Mouse (Mus musculus): ENCODE measurements around the gene Adgrb2. TPM values are rescaled to one million over a fixed set of nuclear protein-coding genes. Genes with fewer than 3 reads are reported as not detected.

Gene Adgrb2
- polyA plus RNA-seq, 1 experiment from 2014 or later = not detected

DNA sequence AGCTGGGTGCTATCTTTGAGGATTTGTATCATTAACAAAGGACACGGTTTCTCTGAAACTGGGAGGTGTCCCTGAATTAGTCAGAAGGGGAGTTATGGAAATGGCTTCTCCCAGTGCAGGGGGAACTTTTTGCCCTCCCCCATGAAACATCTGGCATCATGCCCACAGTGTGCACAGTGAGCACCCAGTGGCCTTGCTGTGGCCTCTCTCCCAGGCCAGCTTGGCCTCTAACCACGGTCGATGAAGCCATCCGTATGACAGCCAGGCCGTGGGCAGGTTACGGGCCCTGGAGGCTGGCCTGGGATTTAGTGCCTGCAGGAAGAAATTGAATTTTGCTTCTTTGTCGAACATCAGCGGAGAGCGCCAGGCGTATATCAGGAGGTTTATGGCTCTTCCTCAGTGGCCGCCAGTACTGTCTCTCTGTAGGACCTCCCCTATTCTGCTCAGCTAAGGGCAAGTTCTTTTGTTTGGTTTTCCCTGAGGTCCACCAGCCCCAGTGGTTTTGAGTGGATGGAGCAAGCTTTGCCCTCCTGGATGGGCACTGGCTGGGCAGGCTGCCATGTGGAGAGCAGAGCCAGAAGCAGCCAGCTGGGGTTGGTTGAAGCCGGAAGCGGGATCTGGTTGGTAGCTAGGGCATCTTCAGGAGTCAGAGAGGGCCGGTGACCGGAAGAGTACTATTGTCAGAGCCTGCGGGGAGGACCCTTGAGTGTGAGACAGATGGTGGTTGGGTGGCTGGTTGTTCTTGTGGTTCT lies 9.4 kb downstream of the Adgrb2 start:
- ATAC-seq (no peak), DNase-seq (no peak)
- Histone ChIP-seq H3K9me3 (ENCODE audit: low read length) (no peaks in the 10 kb centered on the region), H3K4me3 (ENCODE audit: low read depth, low read length) (no peak overlapping the region), H3K27ac (ENCODE audit: low read depth) (no peak overlapping the region), H3K4me2 (ENCODE audit: low read depth, low read length) (no peak overlapping the region), H3K9ac (replicated peaks) (no peak overlapping the region), H3K27me3 (ENCODE audit: insufficient read depth, low read length) (peaks cover 22% of the 10 kb centered on the region), H3K36me3 (replicated peaks; ENCODE audit: insufficient read depth, low read length) (no peaks in the 10 kb centered on the region), H3K4me1 (ENCODE audit: insufficient read depth) (no peaks in the 10 kb centered on the region)
- TF ChIP-seq EP300 (IDR thresholded peaks at IDR 0.05; ENCODE audit: low read depth) = no peak
- no peak for TF ChIP-seq CTCF (IDR thresholded peaks at IDR 0.05; ENCODE audit: low read depth)
- 86% methylated on average over 16 of the region's 16 CpGs for WGBS (ENCODE audit: insufficient replicate concordance)

DNA sequence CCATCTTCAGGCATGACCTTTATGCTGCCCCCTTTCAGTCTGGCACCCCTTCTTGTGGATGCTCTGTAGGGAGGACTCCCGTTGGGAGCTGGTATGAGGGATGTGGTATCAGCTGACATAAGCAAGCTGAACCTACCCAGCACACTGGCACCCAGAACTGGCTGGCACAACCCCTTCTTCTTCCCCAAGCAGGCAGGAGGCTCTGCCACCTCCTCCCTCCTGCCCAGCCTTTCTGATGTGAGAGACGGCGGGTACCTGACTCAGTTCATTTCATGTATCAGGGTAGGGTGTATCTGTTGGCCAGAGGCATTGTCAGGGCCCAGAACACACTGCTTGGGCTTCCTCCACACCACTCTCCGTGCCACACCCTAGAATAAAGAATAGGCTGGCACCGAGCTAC lies 10.1 kb downstream of the Adgrb2 start:
- Histone ChIP-seq H3K4me2 (ENCODE audit: low read depth, low read length) (no peak overlapping the region), H3K9me3 (ENCODE audit: low read length) (no peaks in the 10 kb centered on the region), H3K27ac (ENCODE audit: low read depth) (no peak overlapping the region), H3K4me3 (ENCODE audit: low read depth, low read length) (no peak overlapping the region), H3K36me3 (replicated peaks; ENCODE audit: insufficient read depth, low read length) (no peaks in the 10 kb centered on the region), H3K9ac (replicated peaks) (no peak overlapping the region), H3K4me1 (ENCODE audit: insufficient read depth) (no peaks in the 10 kb centered on the region), H3K27me3 (ENCODE audit: insufficient read depth, low read length) (peaks cover 19% of the 10 kb centered on the region; the same call in 1 of the 2 replicates)
- TF ChIP-seq CTCF (IDR thresholded peaks at IDR 0.05; ENCODE audit: low read depth) = no peak
- no peak for TF ChIP-seq EP300 (IDR thresholded peaks at IDR 0.05; ENCODE audit: low read depth)
- DNase-seq = no peak
- no peak for ATAC-seq
- 78% methylated on average over 5 of the region's 5 CpGs for WGBS (ENCODE audit: insufficient replicate concordance)

DNA sequence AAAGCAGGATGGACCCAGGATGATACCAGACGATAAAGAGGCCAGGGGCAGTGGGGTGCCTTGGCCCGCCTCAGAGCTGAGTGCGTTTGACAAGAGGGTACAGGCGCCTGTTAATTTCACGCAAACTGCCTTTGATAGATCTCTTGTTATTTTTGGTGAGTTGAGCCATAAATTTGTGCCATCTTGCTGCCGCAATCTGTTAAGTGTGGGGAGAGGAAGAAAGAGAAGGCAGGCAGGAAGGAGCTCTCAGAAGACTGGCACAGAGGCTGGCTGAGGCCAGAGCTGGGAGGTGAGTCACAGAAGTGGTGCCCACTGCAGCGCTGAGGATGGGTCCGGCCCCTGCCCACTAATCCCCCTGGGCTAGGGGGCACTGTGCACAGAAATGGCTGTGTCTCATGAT lies 10.6 kb downstream of the Adgrb2 start:
- Histone ChIP-seq H3K9me3 (ENCODE audit: low read length) (no peaks in the 10 kb centered on the region), H3K4me2 (ENCODE audit: low read depth, low read length) (no peak overlapping the region), H3K4me1 (ENCODE audit: insufficient read depth) (no peaks in the 10 kb centered on the region), H3K27me3 (ENCODE audit: insufficient read depth, low read length) (peaks cover 19% of the 10 kb centered on the region; the same call in 1 of the 2 replicates), H3K9ac (replicated peaks) (no peak overlapping the region), H3K4me3 (ENCODE audit: low read depth, low read length) (no peak overlapping the region), H3K36me3 (replicated peaks; ENCODE audit: insufficient read depth, low read length) (no peaks in the 10 kb centered on the region), H3K27ac (ENCODE audit: low read depth) (no peak overlapping the region)
- no peak for DNase-seq
- no peak for TF ChIP-seq EP300 (IDR thresholded peaks at IDR 0.05; ENCODE audit: low read depth)
- TF ChIP-seq CTCF (IDR thresholded peaks at IDR 0.05; ENCODE audit: low read depth) = no peak
- 71% methylated on average over 8 of the region's 8 CpGs for WGBS (ENCODE audit: insufficient replicate concordance)
- ATAC-seq = no peak

DNA sequence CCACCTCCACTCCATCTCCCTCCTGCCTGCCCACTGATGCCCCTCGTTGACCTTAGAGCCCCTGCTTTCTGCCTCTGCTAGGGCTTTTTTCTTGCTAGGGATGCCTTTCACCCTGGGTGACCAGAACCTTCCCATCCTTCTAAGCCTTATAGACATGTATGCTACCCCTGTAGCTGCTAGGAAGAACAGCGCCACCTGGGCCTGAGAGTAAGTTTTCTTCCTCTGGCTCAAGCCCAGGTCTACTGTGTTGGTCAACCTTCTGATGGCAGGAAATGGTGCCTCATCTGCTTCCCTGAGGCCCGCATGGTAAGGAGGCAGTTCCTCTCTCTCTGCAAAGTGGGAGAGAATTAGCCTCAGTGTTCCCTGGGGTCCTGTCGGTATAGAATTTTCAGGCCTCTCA lies 11.3 kb downstream of the Adgrb2 start:
- DNase-seq (no peak), ATAC-seq (no peak)
- Histone ChIP-seq H3K9me3 (ENCODE audit: low read length) (no peaks in the 10 kb centered on the region), H3K4me3 (ENCODE audit: low read depth, low read length) (no peak overlapping the region), H3K4me2 (ENCODE audit: low read depth, low read length) (no peak overlapping the region), H3K27ac (ENCODE audit: low read depth) (no peak overlapping the region), H3K9ac (replicated peaks) (no peak overlapping the region), H3K36me3 (replicated peaks; ENCODE audit: insufficient read depth, low read length) (no peaks in the 10 kb centered on the region), H3K27me3 (ENCODE audit: insufficient read depth, low read length) (peaks cover 15% of the 10 kb centered on the region; the same call in 1 of the 2 replicates), H3K4me1 (ENCODE audit: insufficient read depth) (no peaks in the 10 kb centered on the region)
- TF ChIP-seq CTCF (IDR thresholded peaks at IDR 0.05; ENCODE audit: low read depth) (peak; percentile 33), EP300 (IDR thresholded peaks at IDR 0.05; ENCODE audit: low read depth) (no peak)
- WGBS (ENCODE audit: insufficient replicate concordance) = 57% methylated on average over 4 of the region's 4 CpGs

DNA sequence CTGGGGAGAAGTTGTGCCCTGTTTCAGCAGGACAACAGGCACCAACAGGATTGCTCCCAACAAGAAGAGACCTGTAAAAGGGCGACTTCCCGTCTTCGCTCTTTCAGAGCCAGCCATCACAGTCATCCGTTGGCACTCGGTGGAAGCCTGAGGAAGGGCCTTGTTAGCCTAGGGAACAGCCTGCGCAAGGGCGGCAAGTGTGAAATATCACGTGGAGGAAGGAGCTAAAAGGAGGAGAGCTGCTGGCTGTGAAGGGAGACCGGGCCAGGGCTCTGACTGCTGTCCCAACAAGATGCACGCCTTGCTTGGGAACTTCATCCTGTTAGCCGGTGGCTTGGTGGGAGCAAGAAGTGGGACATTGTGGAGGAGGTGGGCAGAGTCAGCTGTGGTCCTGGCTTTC lies 13.5 kb downstream of the Adgrb2 start:
- DNase-seq (no peak), ATAC-seq (no peak)
- Histone ChIP-seq H3K4me1 (ENCODE audit: insufficient read depth) (no peaks in the 10 kb centered on the region), H3K27me3 (ENCODE audit: insufficient read depth, low read length) (peaks cover 12% of the 10 kb centered on the region; the same call in 1 of the 2 replicates), H3K4me2 (ENCODE audit: low read depth, low read length) (no peak overlapping the region), H3K4me3 (ENCODE audit: low read depth, low read length) (no peak overlapping the region), H3K36me3 (replicated peaks; ENCODE audit: insufficient read depth, low read length) (no peaks in the 10 kb centered on the region), H3K9me3 (ENCODE audit: low read length) (no peaks in the 10 kb centered on the region), H3K9ac (replicated peaks) (no peak overlapping the region), H3K27ac (ENCODE audit: low read depth) (no peak overlapping the region)
- TF ChIP-seq EP300 (IDR thresholded peaks at IDR 0.05; ENCODE audit: low read depth) (no peak), CTCF (IDR thresholded peaks at IDR 0.05; ENCODE audit: low read depth) (no peak)
- 51% methylated on average over 11 of the region's 11 CpGs for WGBS (ENCODE audit: insufficient replicate concordance)

DNA sequence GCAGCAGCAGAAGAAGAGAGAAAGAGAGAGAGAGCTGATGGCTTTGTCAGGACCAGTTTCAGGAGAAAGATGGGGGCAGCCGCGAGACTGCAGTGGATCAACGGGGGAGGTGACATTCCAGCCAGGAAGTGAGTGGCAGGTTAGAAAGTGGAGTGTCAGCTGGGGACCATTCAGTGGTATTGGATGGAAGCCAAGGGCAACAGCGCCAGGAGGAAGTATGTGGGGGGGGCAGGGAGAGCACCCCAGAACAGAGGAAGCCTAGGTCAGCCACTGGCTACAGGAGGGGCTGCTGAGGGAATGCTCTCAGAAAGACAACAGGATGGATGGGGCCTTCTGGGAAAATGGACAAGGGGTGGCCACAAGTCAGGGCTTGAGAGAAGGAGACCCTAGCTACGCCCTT lies 17.0 kb downstream of the Adgrb2 start:
- no peaks in the 10 kb centered on the region for H3K36me3 ChIP-seq (replicated peaks; ENCODE audit: insufficient read depth, low read length)
- DNase-seq (no peak), ATAC-seq (no peak)
- no peak overlapping the region for H3K9ac ChIP-seq (replicated peaks)
- no peaks in the 10 kb centered on the region for H3K9me3 ChIP-seq (ENCODE audit: low read length)
- H3K4me2 ChIP-seq (ENCODE audit: low read depth, low read length) = no peak overlapping the region
- no peak for TF ChIP-seq EP300 (IDR thresholded peaks at IDR 0.05; ENCODE audit: low read depth)
- H3K4me3 ChIP-seq (ENCODE audit: low read depth, low read length) = no peak overlapping the region
- 29% methylated on average over 5 of the region's 5 CpGs for WGBS (ENCODE audit: insufficient replicate concordance)
- H3K27me3 ChIP-seq (ENCODE audit: insufficient read depth, low read length) = peaks cover 24% of the 10 kb centered on the region
- no peak overlapping the region for H3K27ac ChIP-seq (ENCODE audit: low read depth)
- H3K4me1 ChIP-seq (ENCODE audit: insufficient read depth) = peaks cover 3% of the 10 kb centered on the region; the same call in 1 of the 2 replicates
